Mouse (Mus musculus): Measurements from ENCODE around the gene Mlst8.

DNA sequence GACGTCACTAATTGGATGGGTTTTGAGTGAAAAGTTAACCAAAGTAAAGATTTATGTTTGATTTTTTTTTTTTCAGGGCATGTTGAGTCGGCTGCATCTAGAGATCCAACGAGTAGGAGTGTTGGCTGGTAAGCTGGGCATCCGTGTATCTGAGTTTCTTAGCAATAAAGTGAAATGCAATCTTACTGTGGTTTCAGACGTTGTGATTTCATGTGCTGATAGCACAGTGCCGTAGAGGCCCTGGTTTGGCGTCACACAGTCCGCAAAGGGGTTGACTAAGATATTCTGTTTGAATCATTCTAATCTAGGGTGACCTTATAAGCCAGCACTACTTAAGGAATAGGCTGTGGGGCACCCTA lies 49.7 kb upstream of the Mlst8 start:
- no peak for TF ChIP-seq CTCF (IDR thresholded peaks at IDR 0.05; ENCODE audit: control insufficient read depth, insufficient read depth, insufficient replicate concordance, low read depth, low read length)
- no peak for TF ChIP-seq POLR2A (IDR thresholded peaks at IDR 0.05; ENCODE audit: control insufficient read depth, low read depth, low read length)

All from testis, adult 2 months (tissue).